ENCODE assay signal across 23 mouse cellular contexts in the genomic region with DNA sequence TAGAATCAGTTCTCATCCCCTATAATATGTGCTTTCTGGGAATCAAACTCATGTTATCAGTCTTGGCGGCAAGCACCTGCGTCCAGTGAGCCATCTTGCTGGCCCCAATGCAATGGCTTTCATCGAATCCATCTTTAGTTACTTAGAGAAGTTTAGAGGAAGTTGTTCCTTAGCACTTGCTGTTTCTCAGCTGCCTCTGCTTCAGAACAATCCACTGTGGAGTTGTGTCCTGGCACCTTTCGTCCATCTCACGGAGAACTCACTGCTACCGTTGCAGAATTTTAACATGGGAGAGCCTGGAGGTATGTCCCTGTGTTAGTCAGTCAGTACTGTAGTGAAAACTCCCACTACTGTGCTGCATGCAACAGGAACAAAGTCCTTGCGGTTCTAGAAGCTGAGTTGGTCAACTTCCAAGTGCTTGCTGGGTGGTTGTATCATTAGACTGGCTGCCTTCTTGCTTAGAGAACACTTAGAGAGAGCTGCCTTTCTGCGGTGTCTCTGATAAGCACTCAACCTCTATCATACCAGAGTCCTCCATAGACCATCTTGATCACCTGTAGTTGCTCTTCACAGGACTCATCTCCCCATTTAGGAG.
DNase-seq lines count a peak whose midpoint lies in the region; ATAC-seq lines count a peak whose summit lies in the region.
"Had no signal": no experiment of that assay in that cellular context is flagged by ENCODE, and none has a peak within 500 bp of the region (broad histone marks: within the 10 kb centered on the region; RNA-seq: fewer than 3 reads in every experiment).

No protein-coding gene starts in this region.

- 95% methylated on average over 8 of the region's 8 CpGs for whole genome bisulfite sequencing in midbrain, embryonic 15.5 days

- peak; percentile 38 for DNase-seq in adrenal gland, adult 2 months
- no peak for DNase-seq in adrenal gland, postnatal 14 days
- DNase-seq in kidney, adult 8-10 months: peak; percentile 57 to 61
- DNase-seq in kidney, postnatal 4 days: no peak
- DNase-seq in cerebellum, adult 11-12 months: no peak
- DNase-seq: cerebellum, adult 18-20 months; cerebellum, postnatal 14 days; forebrain, postnatal 0 days; left cerebral cortex, postnatal 4 days; lung, postnatal 4 days; right cerebral cortex, postnatal 14 days; spleen, adult 18-20 months had no signal

- H3K27me3 ChIP-seq in midbrain, embryonic 15.5 days (replicated peaks): no peaks in the 10 kb centered on the region
- H3K27me3 ChIP-seq: embryonic facial prominence, embryonic 12.5 days; limb, embryonic 15.5 days; neural tube, embryonic 15.5 days had no signal

- H3K9me3 ChIP-seq in midbrain, embryonic 15.5 days: no peaks in the 10 kb centered on the region
- H3K9me3 ChIP-seq: embryonic facial prominence, embryonic 12.5 days; limb, embryonic 15.5 days; midbrain, embryonic 10.5 days; neural tube, embryonic 15.5 days had no signal

- H3K4me1 ChIP-seq in midbrain, embryonic 15.5 days: no peaks in the 10 kb centered on the region
- H3K4me1 ChIP-seq: limb, embryonic 15.5 days; neural tube, embryonic 15.5 days had no signal

- no peak overlapping the region for H3K27ac ChIP-seq in midbrain, embryonic 15.5 days
- H3K27ac ChIP-seq: embryonic facial prominence, embryonic 12.5 days; hindbrain, postnatal 0 days; left cerebral cortex, adult 2 months; limb, embryonic 15.5 days; midbrain, embryonic 10.5 days; neural tube, embryonic 15.5 days had no signal

- H3K36me3 ChIP-seq in midbrain, embryonic 15.5 days (replicated peaks): no peaks in the 10 kb centered on the region
- H3K36me3 ChIP-seq: embryonic facial prominence, embryonic 12.5 days; limb, embryonic 15.5 days; midbrain, embryonic 10.5 days; neural tube, embryonic 15.5 days had no signal

- no peak overlapping the region for H3K4me2 ChIP-seq in midbrain, embryonic 15.5 days
- H3K4me2 ChIP-seq: embryonic facial prominence, embryonic 12.5 days; heart, embryonic 11.5 days; limb, embryonic 15.5 days; neural tube, embryonic 15.5 days had no signal

- H3K4me3 ChIP-seq in midbrain, embryonic 15.5 days: no peak overlapping the region
- H3K4me3 ChIP-seq: embryonic facial prominence, embryonic 12.5 days; left cerebral cortex, adult 2 months; limb, embryonic 15.5 days; midbrain, embryonic 10.5 days; neural tube, embryonic 15.5 days had no signal

- ATAC-seq in hematopoietic stem cell, adult 5-6 weeks (replicated peaks in 1 of 2; ENCODE audit: insufficient read depth in 1 of 2, low FRiP score in 2 of 2, low TSS enrichment in 1 of 2, low read depth in 1 of 2, poor library complexity in 2 of 2, severe bottlenecking in 2 of 2): peak; percentile 48 to 60; a peak in 2 of 4 replicates
- 0 out of 2 replicates have a peak, but pooled peaks have one; percentile 19 for ATAC-seq in neutrophil, adult 5-6 weeks (ENCODE audit: extremely low read depth, insufficient number of reproducible peaks, low FRiP score, poor library complexity, severe bottlenecking)
- no peak for ATAC-seq in midbrain, embryonic 15.5 days (replicated peaks)
- ATAC-seq: forebrain, postnatal 0 days; hindbrain, postnatal 0 days; intestine, postnatal 0 days had no signal

- no peak overlapping the region for H3K9ac ChIP-seq in midbrain, embryonic 15.5 days
- H3K9ac ChIP-seq: embryonic facial prominence, embryonic 12.5 days; forebrain, postnatal 0 days; limb, embryonic 15.5 days; neural tube, embryonic 15.5 days had no signal

Comparison
In these comparisons a context has a peak if more than half of its experiments do, and no peak if none do; other contexts are left out.
1. DNase-seq: peak in adrenal gland, adult 2 months (single experiment) and kidney, adult 8-10 months (2 of 2); none in adrenal gland, postnatal 14 days (single experiment), kidney, postnatal 4 days (0 of 2) and cerebellum, adult 11-12 months (single experiment).